Mouse (Mus musculus) testis, adult 2 months (tissue): ENCODE measurements around the gene Fhad1.

ENCODE experiments used
- CTCF ChIP-seq: fragments of 200-500 bp; IDR thresholded peaks from 2 replicates; pipeline ENCODE4 v1.5.1; 2012; ENCODE audit warnings: low read depth, mild to moderate bottlenecking, inconsistent platforms, low read length, moderate library complexity; ENCODE audit not compliant: control insufficient read depth, insufficient read depth, insufficient replicate concordance
- POLR2A ChIP-seq: fragments of 200-500 bp; IDR thresholded peaks from 2 replicates; pipeline ENCODE4 v1.6.1; 2012; ENCODE audit warnings: low read depth, mild to moderate bottlenecking, inconsistent platforms, low read length, moderate library complexity; ENCODE audit not compliant: control insufficient read depth

GRCm38 (mm10) chr4:142039662-142040353 lies 24.9 kb upstream of the Fhad1 start:
- TF ChIP-seq POLR2A (no peak), CTCF (no peak)
